Mouse (Mus musculus): Measurements from ENCODE around the gene Myh11. TPM values are rescaled to one million over a fixed set of nuclear protein-coding genes. Genes with fewer than 3 reads are reported as not detected.
"Not testable (repeated sequence)": the region's sequence is repeated elsewhere in the genome, so short reads cannot be mapped to it uniquely, and the experiment has no call there.

The Myh11 gene
- polyA plus RNA-seq, 1 experiment from 2014 or later = 0.43 TPM

DNA sequence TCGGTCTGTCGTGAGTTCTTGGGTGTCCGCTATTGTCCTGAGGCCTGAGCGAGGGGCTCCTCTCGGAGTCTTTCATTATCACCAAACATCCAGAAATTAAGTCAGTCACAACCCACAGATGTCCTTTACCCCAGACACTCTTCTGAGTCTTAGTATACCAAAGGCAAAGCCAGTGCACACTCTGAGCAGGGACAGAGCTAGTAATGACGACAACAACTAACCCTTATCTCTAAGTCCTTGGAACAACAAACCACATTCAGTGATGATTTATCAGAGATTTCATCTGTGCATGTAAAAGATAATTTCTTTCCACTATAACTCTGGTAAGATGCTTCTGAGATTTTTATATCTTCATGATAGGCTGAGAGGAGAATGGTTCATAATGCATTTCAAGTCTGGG is 134.9 kb downstream of the Myh11 start:
- Histone ChIP-seq H3K27me3 (no peaks in the 10 kb centered on the region), H3K4me2 (no peak overlapping the region), H3K4me3 (replicated peaks) (no peak overlapping the region), H3K27ac (no peak overlapping the region), H3K9ac (no peak overlapping the region), H3K36me3 (replicated peaks) (peaks cover 20% of the 10 kb centered on the region), H3K4me1 (peaks cover 11% of the 10 kb centered on the region), H3K9me3 (no peaks in the 10 kb centered on the region)
- 92% methylated on average over 6 of the region's 6 CpGs for WGBS
- no peak for ATAC-seq (ENCODE audit: low FRiP score)

DNA sequence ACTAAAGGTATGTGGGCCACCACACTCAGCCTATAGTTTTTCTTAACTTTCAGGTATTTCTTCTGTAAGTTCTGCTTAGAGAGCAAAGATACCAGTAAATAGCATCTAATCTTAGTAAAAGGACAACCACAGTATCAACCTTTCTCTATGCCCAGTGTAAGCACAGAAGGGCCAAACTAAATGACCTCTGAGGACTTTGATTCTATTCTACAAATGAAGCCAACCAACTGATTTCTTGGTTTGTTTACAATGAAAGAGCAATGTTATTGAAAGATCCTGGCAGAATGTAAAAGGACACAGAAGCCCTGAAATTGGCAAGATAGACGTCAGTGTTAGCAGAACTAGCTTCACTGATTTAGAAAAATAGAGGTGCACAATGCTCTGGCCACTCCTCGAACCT is 135.5 kb downstream of the Myh11 start:
- not testable (repeated sequence) for H3K9ac ChIP-seq; ATAC-seq (ENCODE audit: low FRiP score)
- WGBS = 96% methylated on average over 1 of the region's 2 CpGs

DNA sequence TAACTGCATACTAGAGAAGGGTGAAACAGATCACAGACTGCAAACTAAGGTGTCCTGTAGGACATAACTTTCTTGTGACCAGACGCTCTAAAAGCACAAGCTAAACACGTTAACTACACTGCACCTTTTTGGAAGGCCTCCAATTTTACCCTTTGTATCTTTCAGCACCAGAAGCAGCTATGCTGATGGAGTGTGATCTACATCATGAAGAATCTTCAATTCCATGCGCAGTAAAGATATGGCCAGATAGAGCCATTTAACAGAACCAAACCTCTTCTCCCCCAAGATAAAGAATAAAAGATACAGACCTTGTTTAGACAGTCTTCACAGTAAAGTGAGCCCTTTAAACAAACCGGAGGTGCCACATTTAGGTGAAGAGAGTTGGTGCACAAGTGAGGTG is 139.5 kb downstream of the Myh11 start:
- H3K9ac ChIP-seq = no peak overlapping the region
- no peak overlapping the region for H3K4me3 ChIP-seq (replicated peaks)
- no peak overlapping the region for H3K27ac ChIP-seq
- H3K27me3 ChIP-seq = no peaks in the 10 kb centered on the region
- peaks cover 48% of the 10 kb centered on the region for H3K36me3 ChIP-seq (replicated peaks)
- ATAC-seq (ENCODE audit: low FRiP score) = no peak
- no peaks in the 10 kb centered on the region for H3K9me3 ChIP-seq
- H3K4me2 ChIP-seq = no peak overlapping the region
- H3K4me1 ChIP-seq = no peaks in the 10 kb centered on the region
- WGBS = 95% methylated on average over 4 of the region's 4 CpGs

More for the DNA sequence above, 135.5 kb downstream of the Myh11 start:
- not testable (repeated sequence) for H3K27ac ChIP-seq; H3K9me3 ChIP-seq; H3K4me3 ChIP-seq (replicated peaks); H3K4me2 ChIP-seq; H3K27me3 ChIP-seq
- Histone ChIP-seq H3K4me1 (peaks cover 11% of the 10 kb centered on the region), H3K36me3 (replicated peaks) (peaks cover 27% of the 10 kb centered on the region)

DNA sequence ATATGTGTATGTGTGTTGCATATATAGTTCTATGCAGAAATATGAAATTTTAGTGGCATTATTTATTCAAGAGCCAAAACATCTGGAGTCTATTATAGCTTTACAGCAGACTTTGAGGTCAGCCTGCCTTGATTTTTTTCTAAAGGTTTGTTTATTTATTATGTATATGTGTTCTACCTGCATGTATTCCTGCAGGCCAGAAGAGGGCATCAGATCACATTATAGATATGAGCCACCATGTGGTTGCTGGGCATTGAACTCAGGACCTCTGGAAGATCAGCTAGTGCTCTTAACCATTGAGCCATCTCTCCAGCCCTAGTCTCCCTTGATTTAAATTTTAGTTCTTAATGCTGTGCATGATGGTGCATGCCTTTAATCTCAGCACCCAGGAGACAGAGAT is 143.5 kb downstream of the Myh11 start:
- H3K4me2 ChIP-seq = no peak overlapping the region
- H3K9me3 ChIP-seq = no peaks in the 10 kb centered on the region
- peaks cover 74% of the 10 kb centered on the region for H3K36me3 ChIP-seq (replicated peaks)
- H3K4me3 ChIP-seq (replicated peaks) = no peak overlapping the region
- no peak overlapping the region for H3K27ac ChIP-seq
- no peaks in the 10 kb centered on the region for H3K4me1 ChIP-seq
- no peak for ATAC-seq (ENCODE audit: low FRiP score)
- no peak overlapping the region for H3K9ac ChIP-seq
- no peaks in the 10 kb centered on the region for H3K27me3 ChIP-seq

MicroRNAs within 50 kb of the gene (microRNA counts, 519-probe panel; counts per million panel counts)
- 3,498 counts per million, percentile 33 among the panel's probes with 10 or more counts for microRNA mmu-miR-484

Small RNA genes lying within 50 kb of the gene (microRNA-seq; reads per million reads assigned to microRNA genes)
- 3,654 reads per million, percentile 87 among the genes with 10 or more reads in this experiment for gene Mir484

Other genes starting within 250 kb of the Myh11 start
- gene Nde1, start 128.1 kb downstream of the Myh11 start, polyA plus RNA-seq (2016; fragmentation: Nextera tagmentation; extraction: Ambion mirVana) = 161 and 162 TPM in 2 replicates
- 15.3 and 15.5 TPM in 2 replicates for gene Marf1, start 128.0 kb downstream of the Myh11 start, polyA plus RNA-seq (2016; fragmentation: Nextera tagmentation; extraction: Ambion mirVana)
- 176 and 177 TPM in 2 replicates for gene Fopnl, start 26.0 kb upstream of the Myh11 start, polyA plus RNA-seq (2016; fragmentation: Nextera tagmentation; extraction: Ambion mirVana)
- 8.2 and 10.3 TPM in 2 replicates for gene Abcc1, start 70.2 kb upstream of the Myh11 start, polyA plus RNA-seq (2016; fragmentation: Nextera tagmentation; extraction: Ambion mirVana)